Mouse (Mus musculus) forebrain, embryonic 15.5 days (tissue): ENCODE measurements at regions not wholly inside any gene's neighbourhood (a gene's known extent, or its start where the extent isn't known, plus 50 kb on each side); places are given as distances from the start of the nearest gene placed in this dataset.

Experiments
- ATAC-seq: fragments of 200-750 bp; cut with Nextera tagmentation; replicated peaks from 2 replicates; pipeline ENCODE4 v1.8.0; 2017; ENCODE audit warnings: mild to moderate bottlenecking, moderate TSS enrichment, moderate library complexity
- H3K27ac ChIP-seq: fragments of 300-500 bp; sonication (generic); replicated peaks from 2 replicates; pipeline ENCODE4 v1.5.1; 2015; ENCODE audit warnings: mild to moderate bottlenecking, inconsistent platforms
- H3K27me3 ChIP-seq: fragments of 300-500 bp; sonication (generic); 2 replicates; pipeline ENCODE4 v1.6.1; 2015; ENCODE audit warnings: inconsistent platforms
- H3K36me3 ChIP-seq: fragments of 300-500 bp; sonication (generic); 2 replicates; pipeline ENCODE4 v1.6.1; 2015; ENCODE audit warnings: mild to moderate bottlenecking, inconsistent platforms
- H3K4me1 ChIP-seq: fragments of 300-500 bp; sonication (generic); 2 replicates; pipeline ENCODE4 v1.6.1; 2015; ENCODE audit warnings: inconsistent platforms
- H3K4me2 ChIP-seq: fragments of 300-500 bp; sonication (generic); replicated peaks from 2 replicates; pipeline ENCODE4 v1.6.1; 2015; ENCODE audit warnings: mild to moderate bottlenecking, inconsistent platforms
- H3K4me3 ChIP-seq: fragments of 300-500 bp; sonication (generic); 2 replicates; pipeline ENCODE4 v1.5.1; 2015; ENCODE audit warnings: mild to moderate bottlenecking, inconsistent platforms
- H3K9ac ChIP-seq: fragments of 300-500 bp; sonication (generic); replicated peaks from 2 replicates; pipeline ENCODE4 v1.6.1; 2015; ENCODE audit warnings: mild to moderate bottlenecking, inconsistent platforms
- H3K9me3 ChIP-seq: fragments of 300-500 bp; sonication (generic); 2 replicates; pipeline ENCODE4 v1.6.1; 2016; ENCODE audit warnings: inconsistent platforms
- WGBS: fragments of 180-500 bp; shearing (Covaris S2); methylation state at CpG from one replicate; pipeline ENCODE4 v1.1.7; 2015; ENCODE audit warnings: mixed read lengths; 5-methylcytosine and 5-hydroxymethylcytosine counted together

DNA sequence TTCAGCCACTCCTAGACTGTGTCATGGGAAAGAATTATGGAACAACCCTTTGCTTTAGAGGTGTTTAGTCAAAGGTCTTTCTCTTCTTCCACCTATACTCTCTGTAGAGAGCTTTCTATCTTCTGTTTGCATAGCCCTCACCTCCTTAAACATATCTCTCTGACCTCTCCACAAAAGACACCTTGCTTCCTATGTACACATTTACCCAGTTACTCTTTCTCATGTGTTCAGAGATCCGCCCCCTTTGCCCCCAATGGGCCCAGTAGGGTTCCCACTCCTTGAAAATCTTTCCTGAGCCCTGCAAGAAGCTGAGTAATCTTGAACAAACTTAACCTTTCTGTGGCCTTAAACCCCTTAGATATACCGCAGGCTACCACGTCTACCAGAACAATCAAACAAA, 2734.4 kb upstream of the 5930422O12Rik start:
- Histone ChIP-seq H3K27ac (no peak overlapping the region), H3K4me2 (no peak overlapping the region), H3K36me3 (no peaks in the 10 kb centered on the region), H3K9ac (no peak overlapping the region), H3K4me1 (no peaks in the 10 kb centered on the region), H3K9me3 (no peaks in the 10 kb centered on the region), H3K4me3 (no peak overlapping the region), H3K27me3 (no peaks in the 10 kb centered on the region)
- 87% methylated on average over 3 of the region's 3 CpGs for WGBS
- no peak for ATAC-seq

DNA sequence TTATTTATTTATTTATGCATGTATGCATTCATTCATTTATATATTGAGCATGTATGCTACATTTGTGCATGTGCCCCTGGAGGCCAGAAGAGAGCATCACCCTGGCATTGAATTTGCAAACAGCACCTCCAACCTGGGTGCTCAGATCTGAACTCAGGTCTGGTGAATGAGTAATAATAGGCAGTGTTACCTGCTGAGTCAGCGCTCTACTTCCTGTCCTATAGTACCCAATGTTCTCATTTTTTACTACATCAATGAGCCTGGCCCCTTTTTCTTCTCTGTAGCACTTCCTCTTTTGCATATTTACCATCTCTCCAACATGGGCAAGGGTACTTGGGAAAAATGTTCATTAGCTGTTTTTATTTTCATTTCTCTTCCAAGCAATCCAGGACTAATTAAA, 2711.9 kb upstream of the 5930422O12Rik start:
- Histone ChIP-seq H3K4me1 (no peaks in the 10 kb centered on the region), H3K36me3 (no peaks in the 10 kb centered on the region), H3K9me3 (no peaks in the 10 kb centered on the region), H3K27me3 (no peaks in the 10 kb centered on the region), H3K9ac (no peak overlapping the region), H3K4me3 (no peak overlapping the region), H3K27ac (no peak overlapping the region), H3K4me2 (no peak overlapping the region)
- WGBS, result 88% methylated on average over 1 of the region's 1 CpGs
- no peak for ATAC-seq

- no peak overlapping the region for H3K27ac ChIP-seq
- peaks cover 13% of the 10 kb centered on the region; the same call in 1 of the 2 replicates for H3K4me1 ChIP-seq
- H3K36me3 ChIP-seq, result no peaks in the 10 kb centered on the region
- H3K9ac ChIP-seq, result no peak overlapping the region
- no peak overlapping the region for H3K4me2 ChIP-seq
- ATAC-seq, result no peak
- no peaks in the 10 kb centered on the region for H3K9me3 ChIP-seq
- H3K27me3 ChIP-seq, result no peaks in the 10 kb centered on the region
- no peak overlapping the region for H3K4me3 ChIP-seq
Observed at GRCm38 (mm10) chr8:30730366-30730765, 2698.1 kb upstream of the 5930422O12Rik start.

DNA sequence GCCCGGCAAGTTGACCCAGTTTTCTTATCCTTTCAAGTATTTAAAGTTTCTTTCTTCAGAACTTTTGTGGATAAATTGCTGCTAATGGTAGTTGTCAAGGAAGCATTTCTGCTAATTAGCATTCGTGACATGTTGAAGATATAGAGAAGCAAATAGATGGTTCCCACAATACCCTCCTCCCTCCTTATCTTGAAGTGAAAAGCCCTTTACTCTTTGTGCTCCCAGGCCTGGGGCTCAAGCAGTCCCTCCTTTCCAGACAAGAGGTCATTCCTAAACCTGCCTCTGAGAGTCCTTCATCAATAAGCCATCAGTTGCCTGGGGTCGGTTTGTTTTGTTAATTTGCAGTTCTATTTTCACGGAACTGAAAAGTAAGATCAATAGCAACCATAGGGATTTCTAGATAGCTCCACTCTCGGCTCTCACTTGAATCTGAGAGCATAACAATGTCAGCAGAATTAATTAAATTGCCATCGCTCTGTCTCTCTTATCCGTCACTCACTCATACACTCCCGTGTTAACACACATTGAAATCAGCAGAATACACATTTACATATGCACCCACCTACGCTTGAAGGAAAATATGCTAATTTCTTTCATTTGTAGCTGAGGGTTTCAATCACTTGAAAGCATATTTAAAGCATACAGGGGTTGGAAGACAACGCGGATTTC, 2695.8 kb upstream of the 5930422O12Rik start:
- H3K9ac ChIP-seq, result no peak overlapping the region
- H3K9me3 ChIP-seq, result no peaks in the 10 kb centered on the region
- 21% methylated on average over 11 of the region's 11 CpGs for WGBS
- H3K4me2 ChIP-seq, result no peak overlapping the region
- peaks cover 13% of the 10 kb centered on the region; the same call in 1 of the 2 replicates for H3K4me1 ChIP-seq
- peak; percentile 80 for ATAC-seq
- no peaks in the 10 kb centered on the region for H3K36me3 ChIP-seq
- H3K27me3 ChIP-seq, result no peaks in the 10 kb centered on the region
- no peak overlapping the region for H3K4me3 ChIP-seq
- H3K27ac ChIP-seq, result peak overlapping the region; percentile 54; the same call in 1 of the 2 replicates

DNA sequence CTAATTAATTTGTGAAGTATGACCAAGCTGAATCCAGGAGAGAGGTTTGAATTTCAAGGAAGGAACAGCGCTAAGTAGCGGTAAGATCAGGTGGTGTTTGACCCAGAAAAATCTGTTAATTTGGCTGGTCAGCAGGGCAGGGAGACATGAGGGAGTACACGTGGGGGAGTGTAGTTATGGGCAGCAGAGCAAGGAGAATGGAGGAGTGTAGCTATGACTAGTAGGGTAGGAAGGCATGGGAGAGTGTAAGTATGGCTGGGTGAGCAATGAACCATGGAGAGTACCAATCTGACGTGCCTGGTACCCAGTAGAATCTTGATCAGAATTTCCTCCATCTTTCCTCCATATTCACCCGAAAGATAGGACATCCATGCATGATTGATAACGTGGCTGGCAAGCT, 2695.1 kb upstream of the 5930422O12Rik start:
- Histone ChIP-seq H3K4me1 (peaks cover 13% of the 10 kb centered on the region; the same call in 1 of the 2 replicates), H3K36me3 (no peaks in the 10 kb centered on the region), H3K27ac (0 out of 2 replicates have a peak overlapping the region, but pooled peaks have one; percentile 36), H3K4me3 (no peak overlapping the region), H3K9ac (no peak overlapping the region), H3K27me3 (no peaks in the 10 kb centered on the region), H3K4me2 (no peak overlapping the region), H3K9me3 (no peaks in the 10 kb centered on the region)
- 73% methylated on average over 6 of the region's 6 CpGs for WGBS
- peak; percentile 36; the same call in 1 of the 2 replicates for ATAC-seq

DNA sequence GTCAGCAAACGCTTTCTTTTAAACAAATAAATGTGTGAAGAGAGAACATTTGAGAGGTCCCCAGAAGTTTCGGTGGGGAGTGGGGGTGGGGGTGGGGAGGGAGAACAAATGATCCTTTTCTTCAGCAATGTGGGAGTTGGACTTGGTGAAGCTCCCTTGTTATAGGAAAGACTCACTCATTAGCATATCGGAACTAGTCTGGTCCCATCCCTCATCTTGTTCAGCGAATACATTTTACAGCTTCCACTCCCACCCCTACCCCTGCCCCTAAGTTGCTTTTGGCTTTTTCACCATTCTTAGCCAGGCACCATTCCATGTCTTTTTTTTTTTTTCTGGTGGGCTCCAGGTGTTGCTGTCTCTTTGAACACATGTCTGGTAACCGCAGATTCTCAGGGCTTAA, 2693.2 kb upstream of the 5930422O12Rik start:
- no peak overlapping the region for H3K9ac ChIP-seq
- no peaks in the 10 kb centered on the region for H3K36me3 ChIP-seq
- ATAC-seq, result no peak
- H3K4me3 ChIP-seq, result no peak overlapping the region
- no peak overlapping the region for H3K4me2 ChIP-seq
- no peaks in the 10 kb centered on the region for H3K27me3 ChIP-seq
- WGBS, result 58% methylated on average over 5 of the region's 5 CpGs
- H3K9me3 ChIP-seq, result no peaks in the 10 kb centered on the region
- no peak overlapping the region for H3K27ac ChIP-seq
- peaks cover 13% of the 10 kb centered on the region; the same call in 1 of the 2 replicates for H3K4me1 ChIP-seq

- no peak overlapping the region for H3K27ac ChIP-seq
- ATAC-seq, result no peak
- no peaks in the 10 kb centered on the region for H3K36me3 ChIP-seq
- no peak overlapping the region for H3K9ac ChIP-seq
- H3K4me2 ChIP-seq, result no peak overlapping the region
- no peaks in the 10 kb centered on the region for H3K27me3 ChIP-seq
- H3K9me3 ChIP-seq, result no peaks in the 10 kb centered on the region
- no peak overlapping the region for H3K4me3 ChIP-seq
- peaks cover 13% of the 10 kb centered on the region; the same call in 1 of the 2 replicates for H3K4me1 ChIP-seq
- 78% methylated on average over 10 of the region's 10 CpGs for WGBS
Observed at GRCm38 (mm10) chr8:30735740-30736139, 2692.8 kb upstream of the 5930422O12Rik start.

- no peaks in the 10 kb centered on the region for H3K4me1 ChIP-seq
- no peaks in the 10 kb centered on the region for H3K36me3 ChIP-seq
- H3K4me2 ChIP-seq, result no peak overlapping the region
- no peak overlapping the region for H3K27ac ChIP-seq
- no peak for ATAC-seq
- no peak overlapping the region for H3K9ac ChIP-seq
- H3K4me3 ChIP-seq, result no peak overlapping the region
- H3K27me3 ChIP-seq, result no peaks in the 10 kb centered on the region
- WGBS, result 90% methylated on average over 3 of the region's 3 CpGs
- H3K9me3 ChIP-seq, result no peaks in the 10 kb centered on the region
Observed at GRCm38 (mm10) chr8:30746874-30747273, 2681.6 kb upstream of the 5930422O12Rik start.
